Mouse (Mus musculus) kidney, adult 2 months (tissue): ENCODE data around the gene Tcea2. TPM values are rescaled to one million over a fixed set of nuclear protein-coding genes. Genes with fewer than 3 reads are reported as not detected.

ENCODE experiments used
- DNase-seq: peaks from one replicate; pipeline ENCODE4 v3.0.0; 2021
- H3K27ac ChIP-seq: fragments of 200-500 bp; 2 replicates; pipeline ENCODE4 v1.5.1; 2012; ENCODE audit warnings: low read depth, low read length, control low read depth, inconsistent platforms; ENCODE audit not compliant: insufficient read depth
- H3K27me3 ChIP-seq: fragments of 200-500 bp; replicated peaks from 2 replicates; pipeline ENCODE4 v1.6.1; 2012; ENCODE audit warnings: mild to moderate bottlenecking, moderate library complexity, low read length, inconsistent platforms; ENCODE audit not compliant: control insufficient read depth, insufficient read depth
- H3K36me3 ChIP-seq: fragments of 200-500 bp; 2 replicates; pipeline ENCODE4 v1.6.1; 2012; ENCODE audit warnings: mild to moderate bottlenecking, moderate library complexity, low read length, inconsistent platforms; ENCODE audit not compliant: control insufficient read depth, insufficient read depth
- H3K4me1 ChIP-seq: fragments of 200-500 bp; 2 replicates; pipeline ENCODE4 v1.6.1; 2011; ENCODE audit warnings: low read length; ENCODE audit not compliant: control insufficient read depth, insufficient read depth
- H3K4me3 ChIP-seq: fragments of 200-500 bp; 2 replicates; pipeline ENCODE4 v1.5.1; 2011; ENCODE audit warnings: mild to moderate bottlenecking, low read depth, low read length, control low read depth; ENCODE audit not compliant: insufficient read depth
- CTCF ChIP-seq: fragments of 200-500 bp; conservative IDR thresholded peaks from 2 replicates; pipeline ENCODE4 v1.5.1; 2011; ENCODE audit warnings: low read depth, mild to moderate bottlenecking, control low read depth, low read length, moderate library complexity, mixed read lengths; ENCODE audit not compliant: insufficient read depth, insufficient read length
- POLR2A ChIP-seq: fragments of 200-500 bp; IDR thresholded peaks from one replicate; pipeline ENCODE4 v1.6.1; 2011; ENCODE audit warnings: low read depth, low read length, control low read depth
- WGBS: fragments of 180-500 bp; shearing (Covaris S2); methylation state at CpG from one replicate; pipeline ENCODE4 v1.1.7; 2018; 5-methylcytosine and 5-hydroxymethylcytosine counted together
- polyA plus RNA-seq: library from polyadenylated mRNA; depleted of rRNA; stranded (reverse); fragments of >200 nt; gene quantifications from 2 replicates; pipeline ENCODE4 v1.2.3, GENCODE M21; 2012

The Tcea2 gene
- polyA plus RNA-seq, 1 experiment = 19.2 TPM

- Histone ChIP-seq H3K4me3 (no peak overlapping the region), H3K4me1 (0 out of 2 replicates have a peak, but pooled peaks cover 4% of the 10 kb centered on the region), H3K36me3 (no peaks in the 10 kb centered on the region), H3K27ac (no peak overlapping the region), H3K27me3 (no peaks in the 10 kb centered on the region)
- TF ChIP-seq POLR2A = no peak
- TF ChIP-seq CTCF = no peak
- WGBS = 79% methylated on average over 4 of the region's 4 CpGs
- no peak for DNase-seq
Measured at GRCm38 (mm10) chr2:181683381-181683780, 3.3 kb downstream of the Tcea2 start.

GRCm38 (mm10) chr2:181684713-181685112 lies 4.6 kb downstream of the Tcea2 start:
- Histone ChIP-seq H3K36me3 (no peaks in the 10 kb centered on the region), H3K27me3 (no peaks in the 10 kb centered on the region), H3K4me1 (0 out of 2 replicates have a peak, but pooled peaks cover under 1% of the 10 kb centered on the region), H3K27ac (no peak overlapping the region), H3K4me3 (no peak overlapping the region)
- 90% methylated on average over 1 of the region's 1 CpGs for WGBS
- TF ChIP-seq POLR2A (no peak), CTCF (no peak)
- no peak for DNase-seq

GRCm38 (mm10) chr2:181685686-181686085 lies 5.6 kb downstream of the Tcea2 start:
- no peak for TF ChIP-seq POLR2A
- TF ChIP-seq CTCF = no peak
- Histone ChIP-seq H3K4me1 (no peaks in the 10 kb centered on the region), H3K36me3 (no peaks in the 10 kb centered on the region), H3K4me3 (no peak overlapping the region), H3K27me3 (no peaks in the 10 kb centered on the region), H3K27ac (no peak overlapping the region)
- 93% methylated on average over 4 of the region's 4 CpGs for WGBS
- no peak for DNase-seq

GRCm38 (mm10) chr2:181687586-181687985 lies 7.5 kb downstream of the Tcea2 start:
- no peaks in the 10 kb centered on the region for H3K36me3 ChIP-seq
- no peak for TF ChIP-seq POLR2A
- TF ChIP-seq CTCF = no peak
- H3K4me3 ChIP-seq = no peak overlapping the region
- H3K27ac ChIP-seq = no peak overlapping the region
- no peaks in the 10 kb centered on the region for H3K4me1 ChIP-seq
- no peak for DNase-seq
- 93% methylated on average over 8 of the region's 8 CpGs for WGBS
- H3K27me3 ChIP-seq = no peaks in the 10 kb centered on the region

GRCm38 (mm10) chr2:181689466-181690160 lies 9.5 kb downstream of the Tcea2 start:
- Histone ChIP-seq H3K4me1 (no peaks in the 10 kb centered on the region), H3K4me3 (no peak overlapping the region), H3K27me3 (no peaks in the 10 kb centered on the region), H3K36me3 (no peaks in the 10 kb centered on the region), H3K27ac (no peak overlapping the region)
- no peak for TF ChIP-seq POLR2A
- TF ChIP-seq CTCF = no peak
- DNase-seq = no peak
- 88% methylated on average over 10 of the region's 10 CpGs for WGBS

GRCm38 (mm10) chr2:181691083-181691482 lies 11.0 kb downstream of the Tcea2 start:
- no peak overlapping the region for H3K4me3 ChIP-seq

GRCm38 (mm10) chr2:181691571-181691970 lies 11.5 kb downstream of the Tcea2 start:
- H3K27me3 ChIP-seq = no peaks in the 10 kb centered on the region
- DNase-seq = no peak
- TF ChIP-seq CTCF (no peak), POLR2A (no peak)
- H3K4me1 ChIP-seq = no peaks in the 10 kb centered on the region
- H3K36me3 ChIP-seq = no peaks in the 10 kb centered on the region
- WGBS = 83% methylated on average over 4 of the region's 4 CpGs
- no peak overlapping the region for H3K27ac ChIP-seq
- H3K4me3 ChIP-seq = no peak overlapping the region

More at GRCm38 (mm10) chr2:181691083-181691482, 11.0 kb downstream of the Tcea2 start:
- TF ChIP-seq CTCF = no peak
- TF ChIP-seq POLR2A = no peak
- 81% methylated on average over 6 of the region's 6 CpGs for WGBS
- DNase-seq = no peak
- H3K27ac ChIP-seq = no peak overlapping the region
- no peaks in the 10 kb centered on the region for H3K4me1 ChIP-seq
- H3K27me3 ChIP-seq = no peaks in the 10 kb centered on the region
- H3K36me3 ChIP-seq = no peaks in the 10 kb centered on the region

GRCm38 (mm10) chr2:181692304-181692703 lies 12.2 kb downstream of the Tcea2 start:
- no peak for DNase-seq
- Histone ChIP-seq H3K27me3 (no peaks in the 10 kb centered on the region), H3K36me3 (no peaks in the 10 kb centered on the region), H3K27ac (no peak overlapping the region), H3K4me3 (no peak overlapping the region), H3K4me1 (no peaks in the 10 kb centered on the region)
- no peak for TF ChIP-seq POLR2A
- no peak for TF ChIP-seq CTCF
- 91% methylated on average over 3 of the region's 3 CpGs for WGBS
